Mouse (Mus musculus) limb, embryonic 15.5 days (tissue): ENCODE results near the gene Trpv2. TPM values are rescaled to one million over a fixed set of nuclear protein-coding genes. Genes with fewer than 3 reads are reported as not detected.

Experiments
- ATAC-seq: fragments of 200-750 bp; cut with Nextera tagmentation; 2 replicates; pipeline ENCODE4 v1.8.0; 2017; ENCODE audit warnings: low read depth, moderate TSS enrichment; ENCODE audit not compliant: insufficient number of reproducible peaks, low FRiP score, low TSS enrichment
- H3K27ac ChIP-seq: fragments of 300-500 bp; sonication (generic); 2 replicates; pipeline ENCODE4 v1.5.1; 2015; ENCODE audit warnings: moderate library complexity, mild to moderate bottlenecking, inconsistent platforms
- H3K27me3 ChIP-seq: fragments of 300-500 bp; sonication (generic); 2 replicates; pipeline ENCODE4 v1.6.1; 2015; ENCODE audit warnings: inconsistent platforms
- H3K36me3 ChIP-seq: fragments of 300-500 bp; sonication (generic); 2 replicates; pipeline ENCODE4 v1.6.1; 2015; ENCODE audit warnings: inconsistent platforms
- H3K4me1 ChIP-seq: fragments of 300-500 bp; sonication (generic); 2 replicates; pipeline ENCODE4 v1.6.1; 2015; ENCODE audit warnings: inconsistent platforms
- H3K4me2 ChIP-seq: fragments of 300-500 bp; sonication (generic); 2 replicates; pipeline ENCODE4 v1.6.1; 2015; ENCODE audit warnings: mild to moderate bottlenecking, inconsistent platforms
- H3K4me3 ChIP-seq: fragments of 300-500 bp; sonication (generic); 2 replicates; pipeline ENCODE4 v1.5.1; 2015; ENCODE audit warnings: mild to moderate bottlenecking, inconsistent platforms
- H3K9ac ChIP-seq: fragments of 300-500 bp; sonication (generic); 2 replicates; pipeline ENCODE4 v1.6.1; 2015; ENCODE audit warnings: inconsistent platforms
- H3K9me3 ChIP-seq: fragments of 300-500 bp; sonication (generic); 2 replicates; pipeline ENCODE4 v1.6.1; 2016; ENCODE audit warnings: inconsistent platforms
- WGBS: fragments of 180-500 bp; shearing (Covaris S2); methylation state at CpG from one replicate; pipeline ENCODE4 v1.1.7; 2015; 5-methylcytosine and 5-hydroxymethylcytosine counted together
- polyA plus RNA-seq: library from polyadenylated mRNA; unstranded; fragments of >200 nt; fragmentation: Nextera tagmentation; extraction: Ambion mirVana; gene quantifications from 2 replicates; pipeline ENCODE4 v1.2.1, GENCODE M21; 2015

Gene Trpv2
- 4.1 and 5.1 TPM in 2 replicates for polyA plus RNA-seq

- no peak for ATAC-seq
- 69% methylated on average over 6 of the region's 6 CpGs for WGBS
Observed at GRCm38 (mm10) chr11:62573959-62574702, at the start of gene Trpv2. Gene Trpv2, plus strand, starts transcription at chr11:62574486.

GRCm38 (mm10) chr11:62537089-62537488, 37.2 kb upstream of the Trpv2 start:
- Histone ChIP-seq H3K36me3 (0 out of 2 replicates have a peak, but pooled peaks cover under 1% of the 10 kb centered on the region), H3K9ac (no peak overlapping the region), H3K9me3 (no peaks in the 10 kb centered on the region), H3K4me1 (peaks cover 11% of the 10 kb centered on the region), H3K4me2 (0 out of 2 replicates have a peak overlapping the region, but pooled peaks have one; percentile 19), H3K4me3 (no peak overlapping the region), H3K27me3 (peaks cover 10% of the 10 kb centered on the region; the same call in 1 of the 2 replicates), H3K27ac (no peak overlapping the region)
- WGBS, result 66% methylated on average over 8 of the region's 8 CpGs
- no peak for ATAC-seq

More at GRCm38 (mm10) chr11:62573959-62574702, at the start of gene Trpv2:
- Histone ChIP-seq H3K4me2 (peak within 1 kb of the TSS; percentile 99), H3K36me3 (no peaks in the 10 kb centered on the region), H3K9ac (no peak within 1 kb of the TSS), H3K27ac (no peak within 1 kb of the TSS), H3K4me1 (peaks cover 13% of the 10 kb centered on the region), H3K27me3 (0 out of 2 replicates have a peak, but pooled peaks cover 5% of the 10 kb centered on the region), H3K9me3 (no peaks in the 10 kb centered on the region), H3K4me3 (peak within 1 kb of the TSS; percentile 49)

GRCm38 (mm10) chr11:62537590-62537989, 36.7 kb upstream of the Trpv2 start:
- Histone ChIP-seq H3K9ac (no peak overlapping the region), H3K27ac (no peak overlapping the region), H3K9me3 (no peaks in the 10 kb centered on the region), H3K36me3 (no peaks in the 10 kb centered on the region), H3K4me3 (0 out of 2 replicates have a peak overlapping the region, but pooled peaks have one; percentile 7), H3K4me1 (peaks cover 11% of the 10 kb centered on the region), H3K4me2 (0 out of 2 replicates have a peak overlapping the region, but pooled peaks have one; percentile 19), H3K27me3 (peaks cover 10% of the 10 kb centered on the region; the same call in 1 of the 2 replicates)
- no peak for ATAC-seq
- 41% methylated on average over 7 of the region's 7 CpGs for WGBS

GRCm38 (mm10) chr11:62538321-62539088, 35.8 kb upstream of the Trpv2 start:
- peak overlapping the region; percentile 38; the same call in 1 of the 2 replicates for H3K27ac ChIP-seq
- no peaks in the 10 kb centered on the region for H3K9me3 ChIP-seq
- peak overlapping the region; percentile 75 for H3K9ac ChIP-seq
- under 1% methylated on average over 72 of the region's 73 CpGs for WGBS
- peak overlapping the region; percentile 94 for H3K4me2 ChIP-seq
- peak; percentile 78; the same call in 1 of the 2 replicates for ATAC-seq
- peak overlapping the region; percentile 72 for H3K4me3 ChIP-seq
- no peaks in the 10 kb centered on the region for H3K36me3 ChIP-seq
- H3K4me1 ChIP-seq, result peaks cover 11% of the 10 kb centered on the region
- H3K27me3 ChIP-seq, result peaks cover 10% of the 10 kb centered on the region; the same call in 1 of the 2 replicates

GRCm38 (mm10) chr11:62539089-62539890, 35.0 kb upstream of the Trpv2 start, which contains the start of gene Cenpv:
Gene Cenpv, minus strand, starts transcription at chr11:62539261.
- Histone ChIP-seq H3K9ac (peak within 1 kb of the TSS; percentile 75), H3K9me3 (no peaks in the 10 kb centered on the region), H3K4me2 (peak within 1 kb of the TSS; percentile 94), H3K4me3 (peak within 1 kb of the TSS; percentile 72), H3K36me3 (no peaks in the 10 kb centered on the region), H3K27ac (peak within 1 kb of the TSS; percentile 38; the same call in 1 of the 2 replicates), H3K4me1 (peaks cover 11% of the 10 kb centered on the region), H3K27me3 (peaks cover 10% of the 10 kb centered on the region; the same call in 1 of the 2 replicates)
- peak; percentile 73; the same call in 1 of the 2 replicates for ATAC-seq
- WGBS, result 4% methylated on average over 57 of the region's 57 CpGs

GRCm38 (mm10) chr11:62540167-62540566, 34.1 kb upstream of the Trpv2 start:
- Histone ChIP-seq H3K27me3 (peaks cover 10% of the 10 kb centered on the region; the same call in 1 of the 2 replicates), H3K9ac (no peak overlapping the region), H3K27ac (no peak overlapping the region), H3K4me1 (peaks cover 11% of the 10 kb centered on the region), H3K36me3 (no peaks in the 10 kb centered on the region), H3K4me3 (no peak overlapping the region), H3K4me2 (no peak overlapping the region), H3K9me3 (no peaks in the 10 kb centered on the region)
- WGBS, result 82% methylated on average over 7 of the region's 7 CpGs
- no peak for ATAC-seq

GRCm38 (mm10) chr11:62540969-62541368, 33.3 kb upstream of the Trpv2 start:
- Histone ChIP-seq H3K9ac (no peak overlapping the region), H3K4me3 (no peak overlapping the region), H3K9me3 (no peaks in the 10 kb centered on the region), H3K4me1 (peaks cover 11% of the 10 kb centered on the region), H3K36me3 (no peaks in the 10 kb centered on the region), H3K4me2 (no peak overlapping the region), H3K27ac (no peak overlapping the region), H3K27me3 (peaks cover 10% of the 10 kb centered on the region; the same call in 1 of the 2 replicates)
- WGBS, result 62% methylated on average over 2 of the region's 2 CpGs
- ATAC-seq, result no peak

- no peak for ATAC-seq
- WGBS, result 61% methylated on average over 8 of the region's 8 CpGs
Observed at GRCm38 (mm10) chr11:62541581-62541980, 32.7 kb upstream of the Trpv2 start.

GRCm38 (mm10) chr11:62543991-62544390, 30.3 kb upstream of the Trpv2 start:
- Histone ChIP-seq H3K27ac (no peak overlapping the region), H3K9ac (no peak overlapping the region), H3K27me3 (peaks cover 4% of the 10 kb centered on the region; the same call in 1 of the 2 replicates), H3K4me2 (no peak overlapping the region), H3K4me3 (no peak overlapping the region), H3K9me3 (no peaks in the 10 kb centered on the region), H3K4me1 (peaks cover 4% of the 10 kb centered on the region; the same call in 1 of the 2 replicates), H3K36me3 (no peaks in the 10 kb centered on the region)
- ATAC-seq, result no peak
- WGBS, result 84% methylated on average over 3 of the region's 3 CpGs

More at GRCm38 (mm10) chr11:62541581-62541980, 32.7 kb upstream of the Trpv2 start:
- no peak overlapping the region for H3K4me3 ChIP-seq
- no peak overlapping the region for H3K9ac ChIP-seq
- no peak overlapping the region for H3K4me2 ChIP-seq
- H3K27me3 ChIP-seq, result peaks cover 10% of the 10 kb centered on the region; the same call in 1 of the 2 replicates
- peaks cover 11% of the 10 kb centered on the region for H3K4me1 ChIP-seq
- H3K36me3 ChIP-seq, result no peaks in the 10 kb centered on the region
- H3K27ac ChIP-seq, result no peak overlapping the region
- H3K9me3 ChIP-seq, result no peaks in the 10 kb centered on the region

GRCm38 (mm10) chr11:62549782-62550181, 24.5 kb upstream of the Trpv2 start:
- 6% methylated on average over 5 of the region's 5 CpGs for WGBS
- Histone ChIP-seq H3K27ac (peak overlapping the region; percentile 98), H3K4me3 (peak overlapping the region; percentile 65), H3K4me1 (peaks cover 21% of the 10 kb centered on the region), H3K27me3 (no peaks in the 10 kb centered on the region), H3K9me3 (no peaks in the 10 kb centered on the region), H3K9ac (no peak overlapping the region), H3K4me2 (peak overlapping the region; percentile 80), H3K36me3 (peaks cover 17% of the 10 kb centered on the region; the same call in 1 of the 2 replicates)
- no peak for ATAC-seq

GRCm38 (mm10) chr11:62550227-62550685, 24.0 kb upstream of the Trpv2 start:
- Histone ChIP-seq H3K27ac (peak overlapping the region; percentile 98), H3K27me3 (no peaks in the 10 kb centered on the region), H3K4me2 (peak overlapping the region; percentile 80), H3K36me3 (peaks cover 20% of the 10 kb centered on the region; the same call in 1 of the 2 replicates), H3K4me1 (peaks cover 26% of the 10 kb centered on the region), H3K4me3 (peak overlapping the region; percentile 65), H3K9ac (peak overlapping the region; percentile 79), H3K9me3 (no peaks in the 10 kb centered on the region)
- no peak for ATAC-seq
- under 1% methylated on average over 11 of the region's 11 CpGs for WGBS
